Mouse (Mus musculus): ENCODE data around the gene Slbp. TPM values are rescaled to one million over a fixed set of nuclear protein-coding genes. Genes with fewer than 3 reads are reported as not detected.
A peak's percentile ranks its signal among the peaks of the same experiment; 100 is the strongest.

Gene Slbp
- polyA plus RNA-seq, 1 experiment from 2014 or later: 252 TPM

DNA sequence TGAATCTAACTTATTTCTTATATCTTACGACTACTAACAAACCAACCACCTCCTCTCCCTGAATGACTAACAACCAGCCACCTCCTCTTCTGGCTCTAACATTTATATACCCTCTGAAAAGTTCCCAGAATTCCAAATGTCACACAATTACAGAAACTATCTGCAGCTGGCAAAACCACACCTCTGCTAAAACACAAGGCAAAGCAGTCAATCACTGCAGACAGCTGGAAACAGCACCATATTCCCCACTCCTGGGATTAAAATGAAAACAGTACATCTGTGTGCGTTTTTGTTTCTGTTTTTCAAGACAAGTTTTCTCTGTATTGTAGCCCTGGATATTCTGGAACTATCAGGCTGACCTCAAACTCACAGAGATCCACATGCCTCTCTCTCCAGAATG is 29.7 kb downstream of the Slbp start:
- peaks cover 10% of the 10 kb centered on the region for H3K4me1 ChIP-seq
- no peak overlapping the region for H3K4me3 ChIP-seq
- no peak overlapping the region for H3K27ac ChIP-seq
- no peak overlapping the region for H3K9ac ChIP-seq
- WGBS: 86% methylated on average over 2 of the region's 2 CpGs
- no peaks in the 10 kb centered on the region for H3K9me3 ChIP-seq
- no peak overlapping the region for H3K4me2 ChIP-seq (replicated peaks)
- peaks cover 10% of the 10 kb centered on the region for H3K36me3 ChIP-seq
- no peaks in the 10 kb centered on the region for H3K27me3 ChIP-seq
- no peak for ATAC-seq (ENCODE audit: low FRiP score, low read depth)

DNA sequence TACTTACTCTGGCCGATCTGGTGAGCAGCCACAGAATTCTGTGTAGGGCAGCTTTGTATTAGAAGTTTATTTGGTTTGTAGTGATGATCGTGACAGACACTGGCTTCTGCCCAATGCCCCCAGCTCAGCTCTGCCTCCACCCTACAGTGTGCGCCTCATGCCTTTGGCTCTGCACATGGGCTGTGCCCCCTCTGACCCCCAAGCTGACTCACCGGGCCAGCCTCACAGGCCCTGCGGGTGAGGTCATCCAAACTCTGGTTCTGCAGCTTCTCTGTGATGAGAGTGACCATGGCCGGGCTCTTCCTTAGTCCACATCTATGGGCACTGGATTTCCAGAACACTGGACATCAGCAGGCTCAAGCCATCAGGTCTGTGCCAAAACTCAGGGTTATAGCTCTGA is 38.0 kb downstream of the Slbp start:
- Histone ChIP-seq H3K4me3 (no peak overlapping the region), H3K4me1 (no peaks in the 10 kb centered on the region), H3K9me3 (no peaks in the 10 kb centered on the region), H3K27ac (no peak overlapping the region), H3K9ac (no peak overlapping the region), H3K36me3 (peaks cover 52% of the 10 kb centered on the region), H3K27me3 (no peaks in the 10 kb centered on the region), H3K4me2 (replicated peaks) (no peak overlapping the region)
- ATAC-seq (ENCODE audit: low FRiP score, low read depth): no peak
- 91% methylated on average over 6 of the region's 6 CpGs for WGBS

- no peaks in the 10 kb centered on the region for H3K4me1 ChIP-seq
- H3K27ac ChIP-seq: no peak overlapping the region
- ATAC-seq (ENCODE audit: low FRiP score, low read depth): no peak
- peaks cover 77% of the 10 kb centered on the region for H3K36me3 ChIP-seq
- no peak overlapping the region for H3K4me2 ChIP-seq (replicated peaks)
- no peak overlapping the region for H3K4me3 ChIP-seq
- H3K9ac ChIP-seq: no peak overlapping the region
- no peaks in the 10 kb centered on the region for H3K27me3 ChIP-seq
- no peaks in the 10 kb centered on the region for H3K9me3 ChIP-seq
- WGBS: 84% methylated on average over 1 of the region's 1 CpGs
Measured at GRCm38 (mm10) chr5:33611795-33612194, 40.6 kb downstream of the Slbp start.

- Histone ChIP-seq H3K4me2 (replicated peaks) (no peak overlapping the region), H3K27me3 (no peaks in the 10 kb centered on the region), H3K9ac (no peak overlapping the region), H3K4me3 (no peak overlapping the region), H3K4me1 (no peaks in the 10 kb centered on the region), H3K9me3 (no peaks in the 10 kb centered on the region), H3K27ac (no peak overlapping the region), H3K36me3 (peaks cover 86% of the 10 kb centered on the region)
- 87% methylated on average over 1 of the region's 1 CpGs for WGBS
- no peak for ATAC-seq (ENCODE audit: low FRiP score, low read depth)
Measured at GRCm38 (mm10) chr5:33609226-33609625, 43.1 kb downstream of the Slbp start.

DNA sequence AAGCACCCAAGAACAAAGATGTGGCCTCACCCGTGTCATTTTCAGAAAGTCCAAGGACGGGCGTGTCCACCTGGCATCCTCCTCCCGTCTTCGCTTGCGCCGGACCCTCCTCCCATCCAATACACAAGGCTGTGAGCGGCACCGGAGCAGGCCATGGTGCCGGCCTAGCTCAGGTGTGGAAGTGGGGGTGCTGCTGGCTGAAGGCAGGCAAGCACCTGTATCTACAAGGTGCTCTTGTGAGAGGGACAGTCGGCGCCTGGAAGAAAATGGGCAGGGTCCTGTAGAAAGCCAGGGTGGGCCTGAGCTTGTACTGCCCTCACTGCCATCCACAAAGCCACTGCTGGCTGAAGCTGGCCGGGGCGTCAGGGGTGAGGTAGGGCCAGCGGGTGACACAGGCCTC is 44.9 kb downstream of the Slbp start:
- Histone ChIP-seq H3K9ac (no peak overlapping the region), H3K4me3 (no peak overlapping the region), H3K27me3 (no peaks in the 10 kb centered on the region), H3K27ac (no peak overlapping the region), H3K4me2 (replicated peaks) (no peak overlapping the region), H3K4me1 (no peaks in the 10 kb centered on the region), H3K9me3 (no peaks in the 10 kb centered on the region), H3K36me3 (peaks cover 82% of the 10 kb centered on the region)
- ATAC-seq (ENCODE audit: low FRiP score, low read depth): no peak
- 96% methylated on average over 15 of the region's 15 CpGs for WGBS

DNA sequence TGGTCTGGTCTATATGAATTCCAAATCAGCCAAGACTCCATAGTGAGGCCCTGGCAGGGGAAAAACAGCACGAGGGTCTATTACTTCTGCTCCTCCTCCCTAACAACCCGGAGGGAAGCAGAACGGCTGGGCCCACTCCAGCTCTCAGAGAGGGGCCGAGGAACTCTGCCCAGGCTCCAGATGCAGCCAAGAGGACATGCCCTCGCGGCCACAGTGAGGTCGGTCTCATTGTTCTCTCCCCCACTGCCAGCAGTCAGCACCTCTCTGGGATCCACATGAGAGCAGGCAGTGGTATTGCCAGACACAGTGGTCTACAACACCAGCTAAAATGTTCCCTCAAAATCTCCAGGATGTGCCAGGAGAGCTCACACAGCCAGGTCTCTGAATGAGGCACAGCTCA is 45.7 kb downstream of the Slbp start:
- ATAC-seq (ENCODE audit: low FRiP score, low read depth): no peak
- no peak overlapping the region for H3K4me2 ChIP-seq (replicated peaks)
- H3K4me1 ChIP-seq: no peaks in the 10 kb centered on the region
- no peak overlapping the region for H3K4me3 ChIP-seq
- H3K9me3 ChIP-seq: no peaks in the 10 kb centered on the region
- no peak overlapping the region for H3K9ac ChIP-seq
- no peaks in the 10 kb centered on the region for H3K27me3 ChIP-seq
- peaks cover 80% of the 10 kb centered on the region for H3K36me3 ChIP-seq
- 84% methylated on average over 7 of the region's 7 CpGs for WGBS
- no peak overlapping the region for H3K27ac ChIP-seq

GRCm38 (mm10) chr5:33605314-33605713 is 47.1 kb downstream of the Slbp start:
- ATAC-seq (ENCODE audit: low FRiP score, low read depth): no peak
- WGBS: 88% methylated on average over 5 of the region's 5 CpGs
- no peak overlapping the region for H3K27ac ChIP-seq
- no peaks in the 10 kb centered on the region for H3K9me3 ChIP-seq
- H3K9ac ChIP-seq: no peak overlapping the region
- no peaks in the 10 kb centered on the region for H3K4me1 ChIP-seq
- H3K36me3 ChIP-seq: peaks cover 84% of the 10 kb centered on the region
- H3K4me2 ChIP-seq (replicated peaks): no peak overlapping the region
- H3K27me3 ChIP-seq: no peaks in the 10 kb centered on the region
- no peak overlapping the region for H3K4me3 ChIP-seq

- 44% methylated on average over 2 of the region's 2 CpGs for WGBS
- Histone ChIP-seq H3K4me3 (no peak overlapping the region), H3K9ac (no peak overlapping the region), H3K27ac (no peak overlapping the region), H3K4me2 (replicated peaks) (no peak overlapping the region), H3K9me3 (no peaks in the 10 kb centered on the region), H3K27me3 (no peaks in the 10 kb centered on the region), H3K4me1 (no peaks in the 10 kb centered on the region), H3K36me3 (peaks cover 12% of the 10 kb centered on the region)
- ATAC-seq (ENCODE audit: low FRiP score, low read depth): no peak
Measured at GRCm38 (mm10) chr5:33593620-33594019, 58.8 kb downstream of the Slbp start.

GRCm38 (mm10) chr5:33589221-33589888 is 63.0 kb downstream of the Slbp start:
- H3K4me2 ChIP-seq (replicated peaks): no peak overlapping the region
- 68% methylated on average over 5 of the region's 5 CpGs for WGBS
- no peak overlapping the region for H3K9ac ChIP-seq
- no peaks in the 10 kb centered on the region for H3K4me1 ChIP-seq
- H3K27ac ChIP-seq: no peak overlapping the region
- H3K27me3 ChIP-seq: no peaks in the 10 kb centered on the region; the same call in 1 of the 2 replicates
- H3K9me3 ChIP-seq: no peaks in the 10 kb centered on the region
- no peak overlapping the region for H3K4me3 ChIP-seq
- ATAC-seq (ENCODE audit: low FRiP score, low read depth): peak; percentile 77; the same call in 1 of the 2 replicates
- H3K36me3 ChIP-seq: no peaks in the 10 kb centered on the region

DNA sequence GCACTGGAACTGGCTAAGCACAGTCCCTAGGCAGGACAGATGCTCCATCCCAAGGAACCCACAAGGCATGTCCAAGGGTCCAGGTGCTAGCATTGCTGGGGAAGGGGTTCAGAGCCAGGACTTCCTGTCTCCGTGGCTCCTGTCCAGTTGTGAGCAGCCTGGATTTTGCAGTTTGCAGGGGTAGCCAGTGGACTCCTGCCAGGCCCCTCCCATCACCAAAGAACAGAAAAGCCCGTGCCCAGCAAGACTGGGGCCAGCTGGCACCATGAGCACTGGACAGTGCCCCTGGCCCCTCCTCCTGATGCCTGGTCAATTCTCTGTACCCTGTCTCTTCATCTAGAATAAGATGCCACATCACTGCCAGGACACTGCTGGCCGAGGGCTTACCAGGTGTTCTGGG is 64.3 kb downstream of the Slbp start:
- H3K27me3 ChIP-seq: no peaks in the 10 kb centered on the region; the same call in 1 of the 2 replicates
- no peak overlapping the region for H3K9ac ChIP-seq
- no peaks in the 10 kb centered on the region for H3K4me1 ChIP-seq
- no peak overlapping the region for H3K27ac ChIP-seq
- H3K9me3 ChIP-seq: no peaks in the 10 kb centered on the region
- no peak overlapping the region for H3K4me3 ChIP-seq
- H3K36me3 ChIP-seq: no peaks in the 10 kb centered on the region
- WGBS: 74% methylated on average over 3 of the region's 3 CpGs
- ATAC-seq (ENCODE audit: low FRiP score, low read depth): no peak
- no peak overlapping the region for H3K4me2 ChIP-seq (replicated peaks)

DNA sequence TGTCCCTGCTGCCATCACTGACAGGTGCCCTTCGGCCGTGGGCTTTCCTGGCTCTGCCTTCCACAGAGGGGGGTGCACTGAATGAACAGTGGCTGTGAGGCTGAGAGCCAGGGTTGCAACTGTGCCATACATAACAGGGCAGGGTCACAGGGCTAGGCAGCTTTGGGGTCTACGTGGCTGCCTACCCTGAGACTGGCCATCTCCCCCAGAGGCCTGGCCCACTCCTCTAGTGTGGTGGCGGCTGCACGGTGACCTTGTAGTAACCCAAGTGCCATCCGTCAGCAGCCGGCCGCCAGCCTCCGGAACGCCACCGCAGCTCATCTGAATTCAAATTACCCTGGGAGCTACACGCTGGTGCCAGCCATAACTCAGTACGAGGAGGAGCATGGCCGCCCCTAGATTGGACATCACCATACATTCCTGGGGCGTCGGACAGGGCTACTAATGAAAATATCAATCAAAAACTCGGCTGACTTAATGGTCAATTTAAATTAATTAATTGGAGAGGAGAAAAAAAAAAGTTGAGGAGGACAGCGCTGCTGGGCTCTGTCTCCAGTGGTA is 64.8 kb downstream of the Slbp start:
- ATAC-seq (ENCODE audit: low FRiP score, low read depth): no peak
- H3K4me1 ChIP-seq: no peaks in the 10 kb centered on the region
- H3K36me3 ChIP-seq: no peaks in the 10 kb centered on the region
- no peaks in the 10 kb centered on the region for H3K9me3 ChIP-seq
- H3K4me2 ChIP-seq (replicated peaks): no peak overlapping the region
- no peaks in the 10 kb centered on the region; the same call in 1 of the 2 replicates for H3K27me3 ChIP-seq
- WGBS: 74% methylated on average over 18 of the region's 18 CpGs
- H3K9ac ChIP-seq: no peak overlapping the region
- H3K4me3 ChIP-seq: no peak overlapping the region
- no peak overlapping the region for H3K27ac ChIP-seq
